Mouse (Mus musculus) ES-Bruce4 (cell line): ENCODE results near the gene Prkce. TPM values are rescaled to one million over a fixed set of nuclear protein-coding genes. Genes with fewer than 3 reads are reported as not detected.

Experiments used
- H3K27ac ChIP-seq: 2 replicates; pipeline ENCODE4 v1.5.1; 2012; ENCODE audit warnings: low read length, inconsistent platforms; ENCODE audit not compliant: insufficient read depth
- H3K27me3 ChIP-seq: 2 replicates; pipeline ENCODE4 v1.6.1; 2012; ENCODE audit warnings: mild to moderate bottlenecking, low read length, inconsistent platforms; ENCODE audit not compliant: control insufficient read depth, poor library complexity, insufficient read depth, severe bottlenecking
- H3K36me3 ChIP-seq: 2 replicates; pipeline ENCODE4 v1.6.1; 2012; ENCODE audit warnings: inconsistent platforms, mild to moderate bottlenecking, low read length, moderate library complexity; ENCODE audit not compliant: control insufficient read depth, poor library complexity, insufficient read depth, severe bottlenecking
- H3K4me1 ChIP-seq: one replicate; pipeline ENCODE4 v1.8.1; 2011; ENCODE audit warnings: low read length; ENCODE audit not compliant: control insufficient read depth, insufficient read depth
- H3K4me3 ChIP-seq: 2 replicates; pipeline ENCODE4 v1.5.1; 2011; ENCODE audit warnings: low read depth, mild to moderate bottlenecking, low read length
- H3K9ac ChIP-seq: 2 replicates; pipeline ENCODE4 v1.6.1; 2012; ENCODE audit warnings: low read depth, mild to moderate bottlenecking, inconsistent platforms; ENCODE audit not compliant: poor library complexity, severe bottlenecking
- H3K9me3 ChIP-seq: replicated peaks from 2 replicates; pipeline ENCODE4 v1.6.1; 2012; ENCODE audit warnings: mild to moderate bottlenecking, low read length, inconsistent platforms; ENCODE audit not compliant: control insufficient read depth, poor library complexity, insufficient read depth, severe bottlenecking
- CTCF ChIP-seq: IDR thresholded peaks from one replicate; pipeline ENCODE4 v1.8.1; 2011; ENCODE audit warnings: low read depth, low read length
- EP300 ChIP-seq: IDR thresholded peaks from 2 replicates; pipeline ENCODE4 v1.6.1; 2011; ENCODE audit warnings: low read depth, low read length; ENCODE audit not compliant: insufficient read depth
- POLR2A ChIP-seq: IDR thresholded peaks from one replicate; pipeline ENCODE4 v1.8.1; 2011; ENCODE audit warnings: low read length; ENCODE audit not compliant: insufficient read depth
- polyA plus RNA-seq: library from polyadenylated mRNA; stranded (reverse); fragments of >200 nt; gene quantifications from 2 replicates; pipeline ENCODE4 v1.2.4, GENCODE M21; 2011; ENCODE audit warnings: low read depth; ENCODE audit not compliant: missing spikeins, insufficient read depth, insufficient read length

Prkce gene
- polyA plus RNA-seq, 1 experiment: 4.3 TPM

DNA sequence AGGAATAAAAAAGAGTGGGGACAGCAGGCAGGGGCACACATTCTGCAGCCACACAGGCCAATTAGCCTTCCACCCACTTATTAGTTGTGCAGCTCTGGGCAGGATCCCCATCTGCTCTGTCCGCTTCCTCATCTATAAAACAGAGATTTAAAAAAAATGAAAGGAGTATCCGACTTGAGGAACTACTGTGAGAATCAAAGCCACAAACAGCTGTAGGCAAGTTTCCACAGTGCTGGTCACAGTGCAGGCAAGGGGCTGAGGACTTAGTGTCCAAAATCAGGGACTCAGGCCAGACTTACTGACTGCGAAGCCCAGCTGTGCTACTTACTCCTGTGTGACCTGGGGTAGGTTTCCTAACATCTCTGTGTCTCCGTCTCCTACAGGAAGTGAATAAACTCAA, 64.7 kb downstream of the Prkce start:
- Histone ChIP-seq H3K4me3 (no peak overlapping the region), H3K27ac (no peak overlapping the region), H3K27me3 (no peaks in the 10 kb centered on the region), H3K4me1 (no peaks in the 10 kb centered on the region), H3K9me3 (no peaks in the 10 kb centered on the region), H3K9ac (no peak overlapping the region), H3K36me3 (no peaks in the 10 kb centered on the region)
- no peak for TF ChIP-seq POLR2A
- no peak for TF ChIP-seq EP300
- TF ChIP-seq CTCF: no peak

DNA sequence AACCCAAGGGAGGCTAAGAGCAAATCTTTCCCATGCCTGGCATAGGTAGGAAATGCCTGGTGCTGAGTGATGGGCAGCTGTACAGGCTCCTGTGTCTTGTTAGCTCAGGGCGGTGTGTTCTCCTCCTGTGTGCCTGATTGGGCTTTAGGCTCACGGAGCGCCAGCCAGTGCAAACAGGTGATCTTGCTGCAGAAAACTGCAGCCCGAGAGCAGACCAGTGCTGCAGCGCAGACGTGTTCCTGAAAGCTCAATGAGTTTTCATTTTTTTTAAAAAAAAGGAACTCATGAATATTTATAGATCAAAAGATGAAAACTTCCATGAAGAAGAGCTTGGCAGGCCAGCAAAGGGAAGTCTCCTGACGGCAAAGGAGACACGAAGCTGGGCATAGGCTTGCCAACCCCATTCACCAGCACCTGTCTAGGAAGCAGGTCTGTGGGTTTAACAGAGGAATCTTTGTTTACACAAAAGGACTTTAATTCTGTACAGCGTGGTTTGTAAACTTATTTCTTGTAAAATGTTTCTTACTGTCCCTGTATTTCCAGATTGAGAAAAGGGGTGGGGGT, 67.1 kb downstream of the Prkce start:
- Histone ChIP-seq H3K4me1 (no peaks in the 10 kb centered on the region), H3K27ac (no peak overlapping the region), H3K36me3 (no peaks in the 10 kb centered on the region), H3K4me3 (no peak overlapping the region), H3K27me3 (no peaks in the 10 kb centered on the region), H3K9ac (no peak overlapping the region), H3K9me3 (no peaks in the 10 kb centered on the region)
- TF ChIP-seq EP300 (no peak), POLR2A (no peak), CTCF (no peak)

DNA sequence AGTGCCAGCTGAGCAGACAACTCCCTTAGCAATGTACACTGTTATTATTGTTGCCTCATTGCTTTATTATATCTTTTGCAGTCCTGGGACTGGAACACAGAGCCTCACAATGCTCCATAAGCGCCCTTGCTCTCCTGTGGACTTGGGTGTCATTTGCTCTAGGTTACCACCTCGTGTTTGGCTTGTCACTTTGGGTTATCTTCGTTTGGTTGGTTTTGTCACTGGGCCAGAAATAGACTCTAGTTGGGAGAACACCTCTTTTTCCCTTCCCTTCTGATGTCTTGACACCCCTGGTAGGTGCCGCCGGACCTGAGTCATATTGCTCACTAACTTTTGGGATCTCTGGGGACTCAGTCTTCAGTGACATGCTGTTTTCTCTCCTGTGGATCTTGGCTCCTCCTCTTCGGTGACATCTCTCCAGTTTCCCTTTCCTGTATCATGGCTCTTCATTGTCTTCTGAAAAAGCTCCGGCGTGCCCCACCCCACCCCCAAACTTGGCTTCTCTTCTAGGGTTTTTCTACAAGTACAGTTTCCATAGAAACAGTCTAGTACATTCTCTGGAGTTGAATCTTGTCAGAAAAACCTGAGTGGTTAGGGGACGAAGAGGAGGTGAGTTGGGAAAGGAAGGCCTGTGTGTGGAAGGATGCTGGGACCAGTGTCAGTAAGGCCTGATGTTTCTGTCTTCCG, 68.6 kb downstream of the Prkce start:
- TF ChIP-seq POLR2A (no peak), CTCF (no peak), EP300 (no peak)
- Histone ChIP-seq H3K9me3 (no peaks in the 10 kb centered on the region), H3K4me3 (no peak overlapping the region), H3K36me3 (no peaks in the 10 kb centered on the region), H3K27me3 (no peaks in the 10 kb centered on the region), H3K9ac (no peak overlapping the region), H3K4me1 (no peaks in the 10 kb centered on the region), H3K27ac (no peak overlapping the region)

DNA sequence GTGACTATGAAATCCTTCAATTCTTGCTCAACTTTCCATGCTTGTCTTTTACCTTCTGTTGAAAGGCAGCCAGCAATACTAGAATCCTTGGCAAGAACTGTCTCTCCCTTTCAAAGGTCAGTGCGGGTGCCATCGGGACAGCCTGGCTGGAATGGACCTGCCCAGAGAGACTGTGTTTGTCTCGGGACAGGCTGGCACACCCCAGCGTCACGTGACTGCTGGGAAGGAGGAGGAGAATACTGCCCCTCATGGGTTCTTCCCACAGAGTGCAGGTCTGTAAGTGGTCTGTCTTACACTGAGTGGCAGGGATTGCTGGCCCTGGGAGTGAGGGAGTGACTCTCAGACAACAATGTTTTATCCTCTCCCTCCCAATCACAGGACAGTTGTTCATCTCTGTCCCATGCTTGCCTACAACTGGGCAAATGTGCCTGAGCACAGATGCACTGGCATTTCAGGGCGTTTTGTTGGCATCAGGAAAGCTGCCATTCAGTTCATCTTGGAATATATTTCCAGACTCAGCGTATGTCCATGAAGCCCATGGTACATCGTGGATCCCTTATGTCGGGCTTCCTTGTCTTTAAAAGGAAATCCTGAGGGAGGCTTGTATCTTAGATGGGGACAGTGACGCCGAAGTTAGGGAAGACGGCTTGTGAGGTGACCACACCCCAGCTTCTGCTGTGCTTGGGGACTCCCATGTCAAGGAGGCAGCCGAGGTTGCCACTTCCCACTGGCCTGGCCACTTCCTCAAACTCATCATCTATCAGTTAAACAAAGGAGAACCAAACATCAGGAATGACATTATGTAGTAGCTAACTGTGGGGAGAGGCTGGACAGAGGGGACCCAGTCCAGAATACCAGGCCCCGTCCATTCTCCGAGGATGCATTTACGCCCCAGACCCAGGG, 69.5 kb downstream of the Prkce start:
- H3K27ac ChIP-seq: no peak overlapping the region
- H3K36me3 ChIP-seq: no peaks in the 10 kb centered on the region
- no peak for TF ChIP-seq POLR2A
- no peak for TF ChIP-seq CTCF
- TF ChIP-seq EP300: no peak
- no peaks in the 10 kb centered on the region for H3K27me3 ChIP-seq
- H3K4me3 ChIP-seq: no peak overlapping the region
- H3K9me3 ChIP-seq: no peaks in the 10 kb centered on the region
- no peak overlapping the region for H3K9ac ChIP-seq
- no peaks in the 10 kb centered on the region for H3K4me1 ChIP-seq

DNA sequence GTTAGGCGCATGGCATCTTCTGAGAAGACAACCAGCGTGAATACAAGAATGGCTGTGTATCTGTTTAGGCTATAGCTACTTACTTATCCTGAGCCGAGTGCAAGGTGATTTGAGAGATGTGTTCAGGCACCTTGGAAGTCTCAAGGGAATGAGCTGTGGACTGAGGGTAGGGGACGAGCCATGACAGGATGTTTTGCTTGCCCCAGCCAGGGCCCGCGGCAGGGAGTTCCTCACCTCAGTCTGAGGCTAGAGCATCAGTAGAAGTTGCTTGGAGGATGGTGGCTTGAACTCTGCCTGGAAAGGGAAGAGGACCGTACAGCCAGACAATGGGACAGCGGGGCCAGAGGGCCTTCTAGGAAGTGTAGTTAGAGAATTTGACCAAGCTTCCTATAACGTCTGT, 74.7 kb downstream of the Prkce start:
- Histone ChIP-seq H3K36me3 (no peaks in the 10 kb centered on the region), H3K9ac (no peak overlapping the region), H3K27ac (no peak overlapping the region), H3K9me3 (no peaks in the 10 kb centered on the region), H3K27me3 (no peaks in the 10 kb centered on the region), H3K4me3 (no peak overlapping the region), H3K4me1 (no peaks in the 10 kb centered on the region)
- TF ChIP-seq CTCF (no peak), EP300 (no peak)
